15 mouse cellular contexts compared by ENCODE assay signal in the genomic region with DNA sequence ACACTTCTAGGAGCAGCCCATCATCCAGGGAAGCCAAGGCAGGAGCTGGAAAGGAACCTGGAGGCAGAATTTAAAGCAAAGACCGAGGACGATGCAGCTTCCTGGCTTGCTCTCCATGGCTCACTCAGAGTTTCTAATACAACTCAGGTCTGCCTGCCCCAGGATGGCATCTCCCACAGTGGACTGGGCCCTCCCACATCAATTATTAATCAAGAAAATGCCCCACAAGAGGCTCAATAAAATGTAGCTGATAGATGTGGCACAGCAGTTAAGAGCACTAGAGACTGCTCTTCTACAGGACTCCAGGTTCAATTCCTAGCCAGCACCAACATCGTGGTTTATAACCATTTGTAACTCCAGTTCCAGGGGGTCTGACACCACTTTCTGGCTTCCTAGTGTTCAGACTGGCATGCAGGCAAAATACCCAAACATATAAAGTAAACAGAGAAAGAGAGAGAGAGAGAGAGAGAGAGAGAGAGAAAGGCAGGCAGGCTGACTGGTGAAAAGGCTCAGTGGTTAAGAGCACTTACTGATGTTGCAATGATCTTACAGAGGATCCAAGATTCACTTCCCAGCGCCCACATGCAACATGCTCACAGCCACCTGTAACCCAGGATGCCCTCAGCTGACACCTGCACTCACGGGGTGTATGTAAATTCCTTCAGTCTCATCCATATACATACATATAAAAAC. TPM values are rescaled to one million over a fixed set of nuclear protein-coding genes. Genes with fewer than 3 reads are reported as not detected.
DNase-seq lines count a peak whose midpoint lies in the region; ATAC-seq and TF ChIP-seq lines count a peak whose summit lies in the region.
"Had no signal": no experiment of that assay in that cellular context is flagged by ENCODE, and none has a peak within 500 bp of the region (broad histone marks: within the 10 kb centered on the region; RNA-seq: fewer than 3 reads in every experiment).

No protein-coding gene starts in this region.

- no peak for TF ChIP-seq POLR2A in thymus, adult 2 months (IDR thresholded peaks at IDR 0.05; ENCODE audit: control insufficient read depth, extremely low read depth, insufficient read depth, low read length, poor library complexity)

- H3K4me3 ChIP-seq in thymus, adult 2 months (ENCODE audit: control insufficient read depth, insufficient read depth, low read length): no peak overlapping the region
- no peak overlapping the region for H3K4me3 ChIP-seq in limb, embryonic 10.5 days
- H3K4me3 ChIP-seq: embryonic facial prominence, embryonic 12.5 days; hindbrain, embryonic 12.5 days; midbrain, embryonic 13.5 days had no signal

- DNase-seq in kidney, adult 11 months: peak; percentile 36
- no peak for DNase-seq in kidney, postnatal 10 days
- no peak for DNase-seq in thymus, adult 2 months
- DNase-seq in thymus, adult 18-20 months: no peak
- no peak for DNase-seq in limb, embryonic 10.5 days (ENCODE audit: low spot score)
- DNase-seq in cerebellum, adult 18-20 months: no peak
- DNase-seq in B cell, adult 2 months: no peak
- DNase-seq: adrenal gland, adult 8-10 months; cerebellum, adult 11-12 months; right cerebral cortex, postnatal 25 days had no signal

- H3K36me3 ChIP-seq in thymus, adult 2 months (ENCODE audit: control insufficient read depth, insufficient read depth, low read length): peaks cover 24% of the 10 kb centered on the region
- H3K36me3 ChIP-seq in limb, embryonic 10.5 days: peaks cover 31% of the 10 kb centered on the region

- no peaks in the 10 kb centered on the region for H3K27me3 ChIP-seq in thymus, adult 2 months (ENCODE audit: control insufficient read depth, insufficient read depth, low read length)
- H3K27me3 ChIP-seq in limb, embryonic 10.5 days (ENCODE audit: low read depth, poor library complexity, severe bottlenecking): no peaks in the 10 kb centered on the region
- H3K27me3 ChIP-seq: CH12.LX; embryonic facial prominence, embryonic 12.5 days; hindbrain, embryonic 12.5 days; midbrain, embryonic 13.5 days had no signal

- peak; percentile 10; the same call in 1 of the 2 replicates for ATAC-seq in megakaryocyte-erythroid progenitor cell, adult 5-6 weeks (replicated peaks; ENCODE audit: low FRiP score, low TSS enrichment, poor library complexity, severe bottlenecking)
- ATAC-seq: midbrain, embryonic 13.5 days had no signal

- peak overlapping the region; percentile 93 for H3K27ac ChIP-seq in thymus, adult 2 months (ENCODE audit: control insufficient read depth, insufficient read depth, low read length)
- 0 out of 2 replicates have a peak overlapping the region, but pooled peaks have one; percentile 1 for H3K27ac ChIP-seq in limb, embryonic 10.5 days

- no peaks in the 10 kb centered on the region for H3K9me3 ChIP-seq in limb, embryonic 10.5 days (replicated peaks)
- H3K9me3 ChIP-seq: embryonic facial prominence, embryonic 12.5 days; hindbrain, embryonic 12.5 days; midbrain, embryonic 13.5 days had no signal

- TF ChIP-seq CTCF in thymus, adult 2 months (IDR thresholded peaks at IDR 0.05; ENCODE audit: borderline replicate concordance, control insufficient read depth, extremely low read depth, insufficient read depth, low read length, poor library complexity): no peak

- H3K4me1 ChIP-seq in thymus, adult 2 months (replicated peaks; ENCODE audit: control insufficient read depth, insufficient read depth, low read length): peaks cover 46% of the 10 kb centered on the region
- peaks cover 57% of the 10 kb centered on the region for H3K4me1 ChIP-seq in limb, embryonic 10.5 days

- 18% methylated on average over 5 of the region's 5 CpGs for WGBS in thymus, adult 2 months
- 91% methylated on average over 5 of the region's 5 CpGs for WGBS in limb, embryonic 10.5 days

RNA-seq across cellular contexts. Expression of a gene that starts 18.6 kb away (rescaled TPM):
- polyA plus RNA-seq in thymus, adult 2 months (2012; rRNA removed): 79.3 and 94.9 TPM in 2 replicates
- polyA plus RNA-seq in limb, embryonic 10.5 days (2016; fragmentation: Nextera tagmentation; extraction: Ambion mirVana): 15.0 and 17.5 TPM in 2 replicates
- total RNA-seq in megakaryocyte-erythroid progenitor cell, adult 5-6 weeks (2014; fragmentation: Nextera tagmentation): 43.6 and 57.1 TPM in 2 replicates
- 11.3 and 15.2 TPM in 2 replicates for total RNA-seq in megakaryocyte-erythroid progenitor cell, adult 5-6 weeks (2017)
